Mouse (Mus musculus): Measurements from ENCODE around the gene Habp2. TPM values are rescaled to one million over a fixed set of nuclear protein-coding genes. Genes with fewer than 3 reads are reported as not detected.

Gene Habp2
- polyA plus RNA-seq, 1 experiment from 2014 or later = 0.20 TPM

DNA sequence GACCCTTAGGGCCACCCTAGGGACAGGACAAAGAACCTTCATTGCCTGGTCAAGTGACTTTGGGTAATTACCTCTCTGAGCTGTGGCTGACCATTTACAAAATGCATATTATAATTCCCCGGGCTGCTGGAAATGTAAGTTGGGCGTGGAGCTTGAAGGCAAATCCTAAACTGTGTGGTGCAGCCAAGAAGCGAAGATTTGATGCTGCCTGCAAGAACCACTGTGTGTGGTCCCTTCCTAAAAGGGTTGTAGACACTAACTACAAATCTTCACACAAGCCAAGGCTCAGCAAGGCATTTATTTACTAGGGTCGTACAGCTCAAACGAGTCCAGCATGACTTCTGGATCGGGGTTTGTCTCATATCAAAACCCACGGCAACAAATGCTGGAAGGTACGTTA lies 77.6 kb downstream of the Habp2 start:
- WGBS = 79% methylated on average over 8 of the region's 8 CpGs
- no peaks in the 10 kb centered on the region for H3K4me1 ChIP-seq (replicated peaks; ENCODE audit: control insufficient read depth, insufficient read depth, low read length)
- no peak overlapping the region for H3K9ac ChIP-seq (replicated peaks; ENCODE audit: low read depth, low read length)
- no peak overlapping the region for H3K27ac ChIP-seq (ENCODE audit: low read length)
- H3K9me3 ChIP-seq (ENCODE audit: control insufficient read depth, low read length) = no peaks in the 10 kb centered on the region
- H3K4me2 ChIP-seq (ENCODE audit: low read length) = no peak overlapping the region
- no peak for ATAC-seq
- H3K36me3 ChIP-seq (ENCODE audit: control insufficient read depth, insufficient read depth) = no peaks in the 10 kb centered on the region
- no peaks in the 10 kb centered on the region for H3K27me3 ChIP-seq (replicated peaks; ENCODE audit: control insufficient read depth, insufficient read depth, low read length)
- H3K4me3 ChIP-seq (replicated peaks; ENCODE audit: low read length) = no peak overlapping the region

DNA sequence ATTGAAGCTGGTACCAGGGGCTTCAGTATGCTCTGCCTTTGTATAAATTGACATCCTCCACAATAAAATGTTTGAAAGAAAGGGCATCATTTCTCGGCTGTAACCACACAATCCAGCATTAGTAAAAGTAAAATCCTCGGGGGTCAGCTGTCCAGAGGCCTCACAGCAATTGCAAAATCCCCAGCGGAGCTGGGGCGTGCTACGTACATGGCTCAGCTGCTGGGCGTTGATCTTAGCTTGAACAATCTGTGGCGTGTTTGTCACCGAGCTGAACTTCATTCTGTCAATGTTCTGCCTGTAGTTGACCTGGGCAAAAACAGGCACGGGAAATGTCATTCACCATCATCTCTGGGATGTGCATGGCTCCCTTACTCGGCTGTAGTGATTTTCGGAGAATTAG lies 79.2 kb downstream of the Habp2 start:
- no peak overlapping the region for H3K4me3 ChIP-seq (replicated peaks; ENCODE audit: low read length)
- no peak overlapping the region for H3K9ac ChIP-seq (replicated peaks; ENCODE audit: low read depth, low read length)
- no peaks in the 10 kb centered on the region for H3K9me3 ChIP-seq (ENCODE audit: control insufficient read depth, low read length)
- H3K27me3 ChIP-seq (replicated peaks; ENCODE audit: control insufficient read depth, insufficient read depth, low read length) = no peaks in the 10 kb centered on the region
- no peak overlapping the region for H3K4me2 ChIP-seq (ENCODE audit: low read length)
- whole genome bisulfite sequencing = 88% methylated on average over 11 of the region's 11 CpGs
- H3K27ac ChIP-seq (ENCODE audit: low read length) = no peak overlapping the region
- no peaks in the 10 kb centered on the region for H3K4me1 ChIP-seq (replicated peaks; ENCODE audit: control insufficient read depth, insufficient read depth, low read length)
- no peaks in the 10 kb centered on the region for H3K36me3 ChIP-seq (ENCODE audit: control insufficient read depth, insufficient read depth)
- no peak for ATAC-seq

DNA sequence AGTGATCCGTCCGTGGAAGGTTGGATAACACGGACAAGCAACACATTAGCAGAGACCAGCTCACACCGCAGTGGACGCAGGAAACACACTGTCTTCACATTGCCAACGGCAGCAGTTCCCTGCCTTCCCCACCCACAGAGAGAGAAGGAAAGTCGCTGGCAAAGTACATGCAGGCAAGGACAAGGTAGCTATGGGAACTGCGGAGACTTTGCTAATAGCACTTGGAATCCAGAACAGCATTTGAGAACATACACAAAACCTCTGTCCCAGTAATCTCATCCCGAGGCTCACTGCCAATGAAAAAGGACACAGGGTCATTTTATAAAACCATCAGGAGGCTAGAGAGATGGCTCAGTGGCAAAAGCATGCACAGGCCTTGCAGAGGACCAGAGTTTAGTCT lies 79.7 kb downstream of the Habp2 start:
- WGBS = 77% methylated on average over 9 of the region's 9 CpGs
- no peaks in the 10 kb centered on the region for H3K36me3 ChIP-seq (ENCODE audit: control insufficient read depth, insufficient read depth)

GRCm38 (mm10) chr19:56367778-56368177 lies 80.8 kb downstream of the Habp2 start:
- Histone ChIP-seq H3K36me3 (ENCODE audit: control insufficient read depth, insufficient read depth) (no peaks in the 10 kb centered on the region), H3K4me1 (replicated peaks; ENCODE audit: control insufficient read depth, insufficient read depth, low read length) (no peaks in the 10 kb centered on the region), H3K4me3 (replicated peaks; ENCODE audit: low read length) (no peak overlapping the region), H3K9me3 (ENCODE audit: control insufficient read depth, low read length) (no peaks in the 10 kb centered on the region), H3K4me2 (ENCODE audit: low read length) (no peak overlapping the region), H3K9ac (replicated peaks; ENCODE audit: low read depth, low read length) (no peak overlapping the region), H3K27me3 (replicated peaks; ENCODE audit: control insufficient read depth, insufficient read depth, low read length) (no peaks in the 10 kb centered on the region), H3K27ac (ENCODE audit: low read length) (no peak overlapping the region)
- 91% methylated on average over 7 of the region's 7 CpGs for WGBS
- ATAC-seq = no peak

More for the DNA sequence above, 79.7 kb downstream of the Habp2 start:
- no peak overlapping the region for H3K27ac ChIP-seq (ENCODE audit: low read length)
- H3K9me3 ChIP-seq (ENCODE audit: control insufficient read depth, low read length) = no peaks in the 10 kb centered on the region
- H3K4me2 ChIP-seq (ENCODE audit: low read length) = no peak overlapping the region
- H3K4me1 ChIP-seq (replicated peaks; ENCODE audit: control insufficient read depth, insufficient read depth, low read length) = no peaks in the 10 kb centered on the region
- no peaks in the 10 kb centered on the region for H3K27me3 ChIP-seq (replicated peaks; ENCODE audit: control insufficient read depth, insufficient read depth, low read length)
- no peak for ATAC-seq
- no peak overlapping the region for H3K9ac ChIP-seq (replicated peaks; ENCODE audit: low read depth, low read length)
- no peak overlapping the region for H3K4me3 ChIP-seq (replicated peaks; ENCODE audit: low read length)

DNA sequence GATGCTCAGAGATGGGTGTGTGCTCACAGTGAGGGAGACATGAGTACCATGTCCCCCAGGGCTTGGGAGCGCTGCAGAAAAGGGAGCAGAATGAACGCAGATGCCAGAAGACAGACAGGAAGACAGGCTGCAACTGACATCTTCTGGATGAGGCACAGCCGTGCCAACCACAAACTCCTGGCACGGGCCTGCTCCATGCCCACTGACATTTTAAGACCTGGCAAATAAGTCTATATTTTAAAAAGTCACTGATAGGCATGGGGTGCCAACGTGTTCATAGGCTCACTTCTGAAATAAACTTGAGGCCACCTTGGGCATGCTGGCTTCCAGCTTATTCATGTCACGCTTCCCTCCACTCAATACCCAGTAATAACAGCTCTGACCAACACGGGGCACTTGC lies 82.0 kb downstream of the Habp2 start:
- H3K27me3 ChIP-seq (replicated peaks; ENCODE audit: control insufficient read depth, insufficient read depth, low read length) = no peaks in the 10 kb centered on the region
- H3K4me3 ChIP-seq (replicated peaks; ENCODE audit: low read length) = no peak overlapping the region
- no peak overlapping the region for H3K9ac ChIP-seq (replicated peaks; ENCODE audit: low read depth, low read length)
- H3K36me3 ChIP-seq (ENCODE audit: control insufficient read depth, insufficient read depth) = no peaks in the 10 kb centered on the region
- H3K4me1 ChIP-seq (replicated peaks; ENCODE audit: control insufficient read depth, insufficient read depth, low read length) = no peaks in the 10 kb centered on the region
- WGBS = 87% methylated on average over 7 of the region's 7 CpGs
- ATAC-seq = no peak
- no peak overlapping the region for H3K4me2 ChIP-seq (ENCODE audit: low read length)
- H3K27ac ChIP-seq (ENCODE audit: low read length) = no peak overlapping the region
- H3K9me3 ChIP-seq (ENCODE audit: control insufficient read depth, low read length) = no peaks in the 10 kb centered on the region

Other genes with a start within 250 kb of the Habp2 start
- 0.22 and 0.27 TPM in 2 replicates for gene Nrap, start 102.9 kb downstream of the Habp2 start, polyA plus RNA-seq (2015; fragmentation: Nextera tagmentation; extraction: Ambion mirVana)
- 15.1 and 17.2 TPM in 2 replicates for gene Casp7, start 110.0 kb downstream of the Habp2 start, polyA plus RNA-seq (2015; fragmentation: Nextera tagmentation; extraction: Ambion mirVana)
- gene Plekhs1, start 174.5 kb downstream of the Habp2 start, polyA plus RNA-seq (2015; fragmentation: Nextera tagmentation; extraction: Ambion mirVana) = 0.09 and 0.21 TPM in 2 replicates